Mouse (Mus musculus) c-Kit-negative CD71-positive TER-119-positive erythroid progenitor cells, embryonic 14.5 days (primary cell): ENCODE measurements around the gene Slc52a3.
A peak's percentile ranks its signal among the peaks of the same experiment; 100 is the strongest.

Source experiments
- DNase-seq: peaks from one replicate; pipeline ENCODE4 v3.0.0-alpha.2; 2013; ENCODE audit warnings: low read depth, low spot score

The Slc52a3 gene

GRCm38 (mm10) chr2:151999669-152000290 lies 3.5 kb downstream of the Slc52a3 start:
- no peak for DNase-seq

- DNase-seq, result no peak
Observed at GRCm38 (mm10) chr2:152000291-152000679, 4.0 kb downstream of the Slc52a3 start.

- no peak for DNase-seq
Observed at GRCm38 (mm10) chr2:152000735-152001134, 4.4 kb downstream of the Slc52a3 start.

GRCm38 (mm10) chr2:152002529-152002928 lies 6.2 kb downstream of the Slc52a3 start:
- DNase-seq, result no peak

GRCm38 (mm10) chr2:152007783-152008182 lies 11.5 kb downstream of the Slc52a3 start:
- no peak for DNase-seq

- DNase-seq, result no peak
Observed at GRCm38 (mm10) chr2:152009061-152009779, 12.9 kb downstream of the Slc52a3 start.

- DNase-seq, result no peak
Observed at GRCm38 (mm10) chr2:152010251-152010650, 13.9 kb downstream of the Slc52a3 start.

GRCm38 (mm10) chr2:152010661-152011060 lies 14.3 kb downstream of the Slc52a3 start:
- DNase-seq, result no peak

GRCm38 (mm10) chr2:152011724-152012123 lies 15.4 kb downstream of the Slc52a3 start:
- DNase-seq, result no peak

GRCm38 (mm10) chr2:152012222-152012621 lies 15.9 kb downstream of the Slc52a3 start:
- DNase-seq, result no peak

GRCm38 (mm10) chr2:152012701-152013100 lies 16.4 kb downstream of the Slc52a3 start:
- DNase-seq, result no peak

GRCm38 (mm10) chr2:152015997-152016396 lies 19.7 kb downstream of the Slc52a3 start:
- no peak for DNase-seq

- no peak for DNase-seq
Observed at GRCm38 (mm10) chr2:152016666-152017065, 20.4 kb downstream of the Slc52a3 start.

GRCm38 (mm10) chr2:152020255-152020654 lies 23.9 kb downstream of the Slc52a3 start:
- DNase-seq, result no peak

- no peak for DNase-seq
Observed at GRCm38 (mm10) chr2:152022022-152022421, 25.7 kb downstream of the Slc52a3 start.

- DNase-seq, result no peak
Observed at GRCm38 (mm10) chr2:152024883-152025422, 28.6 kb downstream of the Slc52a3 start.

- DNase-seq, result peak; percentile 73
Observed at GRCm38 (mm10) chr2:152029252-152030082, 33.2 kb downstream of the Slc52a3 start.

- no peak for DNase-seq
Observed at GRCm38 (mm10) chr2:152030986-152031385, 34.7 kb downstream of the Slc52a3 start.

GRCm38 (mm10) chr2:152040101-152040500 lies 43.8 kb downstream of the Slc52a3 start:
- no peak for DNase-seq

- no peak for DNase-seq
Observed at GRCm38 (mm10) chr2:152047116-152048002, 51.0 kb downstream of the Slc52a3 start.
